Mouse (Mus musculus) CH12.LX (cell line): ENCODE data around the gene Map2k6. TPM values are rescaled to one million over a fixed set of nuclear protein-coding genes. Genes with fewer than 3 reads are reported as not detected.

Experiments
- DNase-seq: peaks from one replicate; pipeline ENCODE4 v3.0.0-alpha.2; 2013; ENCODE audit errors: extremely low read depth
- H3K27ac ChIP-seq: 2 replicates; pipeline ENCODE4 v1.5.1; 2012; ENCODE audit warnings: low read depth, mild to moderate bottlenecking, control low read depth, moderate library complexity; ENCODE audit not compliant: insufficient read depth
- H3K27me3 ChIP-seq: replicated peaks from 2 replicates; pipeline ENCODE3; 2012; ENCODE audit warnings: inconsistent platforms
- H3K36me3 ChIP-seq, 2 experiments: replicated peaks in 1 of 2; 2 replicates each; pipeline versions ENCODE3 to v1.6.1; 2012; ENCODE audit warnings: inconsistent platforms in 1 of 2, low read length in 1 of 2, mild to moderate bottlenecking in 1 of 2, mixed read lengths in 1 of 2, moderate library complexity in 1 of 2; ENCODE audit not compliant: control insufficient read depth in 1 of 2, insufficient read depth in 1 of 2
- H3K4me1 ChIP-seq, 2 experiments: 2 replicates each; pipeline ENCODE4 v1.6.1; 2012; ENCODE audit warnings: inconsistent platforms in 1 of 2, moderate library complexity in 1 of 2; ENCODE audit not compliant: insufficient read depth in 2 of 2, control insufficient read depth in 1 of 2
- H3K4me2 ChIP-seq: 2 replicates; pipeline ENCODE4 v1.6.1; 2012; ENCODE audit warnings: low read depth, mild to moderate bottlenecking, control low read depth; ENCODE audit not compliant: poor library complexity, insufficient read depth, severe bottlenecking
- H3K4me3 ChIP-seq, 3 experiments: fragments of 150-350 bp in 1 of 3; sonication (generic) in 1 of 3; replicated peaks in 1 of 3; 2 replicates each; pipeline versions ENCODE3 to v1.5.1; 2011 to 2012; ENCODE audit warnings: low read depth in 2 of 3, low read length in 2 of 3, mild to moderate bottlenecking in 2 of 3, moderate library complexity in 2 of 3, control low read depth in 1 of 3, improper control_type of control experiment in 1 of 3, inconsistent platforms in 1 of 3, mixed read lengths in 1 of 3; ENCODE audit not compliant: poor library complexity in 1 of 3
- H3K79me2 ChIP-seq: replicated peaks from 2 replicates; pipeline ENCODE4 v1.6.1; 2012; ENCODE audit warnings: mild to moderate bottlenecking, moderate library complexity; ENCODE audit not compliant: control insufficient read depth, poor library complexity, insufficient read depth, severe bottlenecking; ENCODE audit errors: extremely low read depth
- H3K9ac ChIP-seq: 2 replicates; pipeline ENCODE4 v1.6.1; 2012; ENCODE audit warnings: low read depth, mild to moderate bottlenecking, control low read depth, moderate library complexity; ENCODE audit not compliant: insufficient read depth
- H3K9me3 ChIP-seq: replicated peaks from 2 replicates; pipeline ENCODE3; 2012; ENCODE audit warnings: low read length, inconsistent platforms, mixed read lengths
- BHLHE40 ChIP-seq: IDR thresholded peaks from 2 replicates; pipeline ENCODE4 v1.6.1; 2011; ENCODE audit warnings: mild to moderate bottlenecking, low read depth, low read length, improper control_type of control experiment
- CHD2 ChIP-seq: IDR thresholded peaks from 2 replicates; pipeline ENCODE4 v1.6.1; 2011; ENCODE audit warnings: low read length, improper control_type of control experiment
- ELF1 ChIP-seq: IDR thresholded peaks from 2 replicates; pipeline ENCODE4 v1.6.1; 2014; ENCODE audit warnings: low read depth, mild to moderate bottlenecking, inconsistent platforms, low read length, improper control_type of control experiment
- EP300 ChIP-seq: IDR thresholded peaks from 2 replicates; pipeline ENCODE4 v1.6.1; 2011; ENCODE audit warnings: low read length, improper control_type of control experiment
- JUN ChIP-seq: IDR thresholded peaks from 2 replicates; pipeline ENCODE4 v1.6.1; 2011; ENCODE audit warnings: low read depth, mild to moderate bottlenecking, low read length, improper control_type of control experiment, moderate library complexity; ENCODE audit not compliant: insufficient read depth
- MAZ ChIP-seq: IDR thresholded peaks from 2 replicates; pipeline ENCODE4 v1.6.1; 2012; ENCODE audit warnings: low read depth, mild to moderate bottlenecking, inconsistent platforms, low read length, improper control_type of control experiment, moderate library complexity
- MEF2A ChIP-seq: IDR thresholded peaks from 2 replicates; pipeline ENCODE4 v1.6.1; 2014; ENCODE audit warnings: low read depth, mild to moderate bottlenecking, inconsistent platforms, low read length, improper control_type of control experiment, borderline replicate concordance
- MXI1 ChIP-seq: IDR thresholded peaks from 2 replicates; pipeline ENCODE4 v1.6.1; 2011; ENCODE audit warnings: mild to moderate bottlenecking, low read depth, low read length, improper control_type of control experiment
- NELFE ChIP-seq: IDR thresholded peaks from 2 replicates; pipeline ENCODE4 v1.6.1; 2011; ENCODE audit warnings: low read depth, low read length, improper control_type of control experiment
- NRF1 ChIP-seq: IDR thresholded peaks from 2 replicates; pipeline ENCODE4 v1.6.1; 2014; ENCODE audit warnings: low read depth, mild to moderate bottlenecking, inconsistent platforms, low read length, improper control_type of control experiment, moderate library complexity
- PAX5 ChIP-seq: IDR thresholded peaks from 2 replicates; pipeline ENCODE4 v1.6.1; 2012; ENCODE audit warnings: low read length, inconsistent platforms, mixed read lengths
- POLR2A ChIP-seq: IDR thresholded peaks from 2 replicates; pipeline ENCODE4 v1.6.1; 2011; ENCODE audit warnings: low read depth, mild to moderate bottlenecking, improper control_type of control experiment, low read length
- POLR2AphosphoS2 ChIP-seq: IDR thresholded peaks from 2 replicates; pipeline ENCODE4 v1.6.1; 2011; ENCODE audit warnings: low read depth, low read length, improper control_type of control experiment
- RAD21 ChIP-seq: IDR thresholded peaks from 2 replicates; pipeline ENCODE4 v1.6.1; 2011; ENCODE audit warnings: low read depth, mild to moderate bottlenecking, low read length, improper control_type of control experiment, moderate library complexity
- SMC3 ChIP-seq: IDR thresholded peaks from 2 replicates; pipeline ENCODE4 v1.6.1; 2011; ENCODE audit warnings: low read depth, low read length, improper control_type of control experiment
- TBP ChIP-seq: conservative IDR thresholded peaks from 2 replicates; pipeline ENCODE4 v1.6.1; 2011; ENCODE audit warnings: low read depth, low read length, improper control_type of control experiment
- UBTF ChIP-seq: IDR thresholded peaks from 2 replicates; pipeline ENCODE4 v1.6.1; 2012; ENCODE audit warnings: low read depth, mild to moderate bottlenecking, inconsistent platforms, low read length, improper control_type of control experiment, moderate library complexity
- ZKSCAN1 ChIP-seq: IDR thresholded peaks from 2 replicates; pipeline ENCODE4 v1.6.1; 2012; ENCODE audit warnings: low read depth, inconsistent platforms, low read length, improper control_type of control experiment, borderline replicate concordance
- ZMIZ1 ChIP-seq: IDR thresholded peaks from 2 replicates; pipeline ENCODE4 v1.6.1; 2012; ENCODE audit warnings: low read depth, mild to moderate bottlenecking, inconsistent platforms, low read length, improper control_type of control experiment
- ZNF384 ChIP-seq: IDR thresholded peaks from 2 replicates; pipeline ENCODE4 v1.6.1; 2012; ENCODE audit warnings: low read depth, low read length, improper control_type of control experiment, inconsistent platforms
- dilution Hi-C: fragments of 300-500 bp; cut with MboI; formaldehyde crosslinking; loops from 2 replicates; pipeline ENCODE4 v1.14.3; 2020; ENCODE audit warnings: low sequenced_read_pairs; ENCODE audit not compliant: extremely low pct_unique_long_range_greater_than_20kb, extremely low pct_ligation_motif_present
- in situ Hi-C: fragments of 300-500 bp; cut with MboI; formaldehyde crosslinking; loops from 3 replicates; pipeline ENCODE4 v1.14.3; 2019; ENCODE audit warnings: low sequenced_read_pairs, low pct_ligation_motif_present, low pct_unique_long_range_greater_than_20kb, mixed read lengths
- polyA plus RNA-seq: library from polyadenylated mRNA; unstranded; fragments of >175 nt; gene quantifications from 2 replicates; pipeline ENCODE4 v1.2.1, GENCODE M21; 2012; ENCODE audit warnings: low read depth; ENCODE audit not compliant: insufficient read length
- total RNA-seq, 2 experiments: library from RNA; depleted of rRNA; stranded (reverse); fragments of 300-350 nt in 1 of 2; fragments of >200 nt in 1 of 2; gene quantifications; 2 replicates each; pipeline ENCODE4 v1.2.3; 2012 to 2014

The Map2k6 gene
- total and polyA plus RNA-seq, 3 experiments = 16.8 to 21.9 (median 18.0) TPM

DNA sequence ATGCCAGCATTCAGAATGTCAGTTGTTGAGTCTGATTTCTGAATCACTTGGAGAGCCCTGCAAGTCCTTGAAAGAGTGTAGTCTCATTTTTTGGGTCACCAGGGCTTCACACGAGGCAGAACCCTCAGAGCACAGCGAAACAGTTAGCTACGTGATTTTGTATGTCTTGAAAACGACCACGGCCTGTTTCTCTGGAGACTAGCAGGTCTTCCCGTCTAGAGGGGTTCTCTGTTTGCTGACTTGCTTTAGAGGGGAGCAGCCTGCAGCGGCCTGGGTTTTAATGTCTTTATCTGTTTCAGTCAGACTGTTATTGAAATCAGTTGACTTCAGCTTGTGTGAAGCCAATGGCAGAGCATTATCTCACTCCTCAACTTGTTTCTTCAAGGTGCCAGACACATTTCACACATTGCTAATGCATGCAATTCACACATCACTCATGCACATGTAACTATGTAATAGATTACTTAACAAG is 58.6 kb downstream of the Map2k6 start:
- Histone ChIP-seq H3K27ac (no peak overlapping the region), H3K4me1 (peaks cover 7 to 26% of the 10 kb centered on the region in 2 experiments), H3K36me3 (peaks cover 0 to 10% of the 10 kb centered on the region in 2 experiments), H3K9me3 (peaks cover 2% of the 10 kb centered on the region), H3K79me2 (no peaks in the 10 kb centered on the region), H3K27me3 (no peaks in the 10 kb centered on the region), H3K9ac (no peak overlapping the region), H3K4me2 (no peak overlapping the region), H3K4me3 (no peak overlapping the region)
- dilution Hi-C loops = no loop called here
- in situ Hi-C loops = no loop called here
- TF ChIP-seq UBTF = no peak
- TF ChIP-seq ELF1 = no peak
- no peak for TF ChIP-seq ZKSCAN1
- no peak for TF ChIP-seq RAD21
- no peak for TF ChIP-seq SMC3
- TF ChIP-seq NELFE = no peak
- TF ChIP-seq MEF2A = no peak
- no peak for TF ChIP-seq BHLHE40
- TF ChIP-seq ZMIZ1 = no peak
- TF ChIP-seq CHD2 = no peak
- TF ChIP-seq MAZ = no peak
- TF ChIP-seq MXI1 = no peak
- no peak for TF ChIP-seq ZNF384
- TF ChIP-seq POLR2AphosphoS2 = no peak
- no peak for DNase-seq

DNA sequence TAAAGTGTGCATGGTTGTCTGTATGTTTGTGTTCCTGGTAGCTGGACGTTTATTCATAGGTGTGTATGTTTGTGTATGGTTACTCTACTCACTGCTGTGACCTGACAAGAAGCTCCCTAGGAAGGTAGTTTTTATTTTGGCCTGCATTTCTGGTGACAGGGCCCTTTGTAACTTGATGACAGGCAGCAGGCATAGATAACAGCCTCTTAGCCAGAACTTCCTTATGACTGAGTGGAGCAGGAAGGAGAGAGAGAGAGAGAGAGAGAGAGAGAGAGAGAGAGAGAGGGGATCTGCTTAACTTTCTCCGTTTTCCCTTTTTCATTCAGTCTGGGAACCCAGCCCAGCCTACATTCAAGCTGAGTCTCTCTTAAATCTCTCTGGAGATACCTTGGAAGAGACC is 61.6 kb downstream of the Map2k6 start:
- Histone ChIP-seq H3K9ac (no peak overlapping the region), H3K4me1 (peaks cover 3 to 34% of the 10 kb centered on the region in 2 experiments; a peak in 3 of 4 replicates), H3K36me3 (peaks cover 0 to 2% of the 10 kb centered on the region in 2 experiments), H3K27me3 (no peaks in the 10 kb centered on the region), H3K9me3 (peaks cover 2% of the 10 kb centered on the region), H3K27ac (no peak overlapping the region), H3K4me2 (no peak overlapping the region), H3K4me3 (no peak overlapping the region), H3K79me2 (no peaks in the 10 kb centered on the region)
- in situ Hi-C loops = no loop called here
- dilution Hi-C loops = no loop called here
- TF ChIP-seq JUN = no peak
- no peak for TF ChIP-seq MEF2A
- no peak for TF ChIP-seq EP300
- no peak for TF ChIP-seq NRF1
- no peak for TF ChIP-seq PAX5
- TF ChIP-seq RAD21 = no peak
- TF ChIP-seq TBP = no peak
- no peak for TF ChIP-seq CHD2
- TF ChIP-seq ZNF384 = no peak
- no peak for TF ChIP-seq POLR2A
- no peak for DNase-seq
